Mouse (Mus musculus) brain, embryonic 14.5 days (tissue): ENCODE results near the gene Rel. TPM values are rescaled to one million over a fixed set of nuclear protein-coding genes. Genes with fewer than 3 reads are reported as not detected.
"Not testable (repeated sequence)": the region's sequence is repeated elsewhere in the genome, so short reads cannot be mapped to it uniquely, and the experiment has no call there.

Experiments
- DNase-seq: peaks from one replicate; pipeline ENCODE4 v3.0.0-alpha.2; 2011; ENCODE audit warnings: low read depth
- CTCF ChIP-seq: fragments of 200-500 bp; IDR thresholded peaks from 2 replicates; pipeline ENCODE4 v1.5.1; 2012; ENCODE audit warnings: inconsistent platforms, mild to moderate bottlenecking, moderate library complexity, borderline replicate concordance; ENCODE audit not compliant: insufficient read depth, insufficient read length; ENCODE audit errors: extremely low read depth
- POLR2A ChIP-seq: fragments of 200-500 bp; IDR thresholded peaks from 2 replicates; pipeline ENCODE4 v1.6.1; 2012; ENCODE audit warnings: mild to moderate bottlenecking, inconsistent platforms, borderline replicate concordance; ENCODE audit not compliant: poor library complexity, insufficient read depth, insufficient read length, severe bottlenecking; ENCODE audit errors: extremely low read depth
- polyA plus RNA-seq: library from polyadenylated mRNA; depleted of rRNA; stranded (reverse); fragments of >200 nt; gene quantifications from 2 replicates; pipeline ENCODE4 v1.2.3, GENCODE M21; 2012

Rel gene
- polyA plus RNA-seq, 1 experiment, result 0.88 TPM

DNA sequence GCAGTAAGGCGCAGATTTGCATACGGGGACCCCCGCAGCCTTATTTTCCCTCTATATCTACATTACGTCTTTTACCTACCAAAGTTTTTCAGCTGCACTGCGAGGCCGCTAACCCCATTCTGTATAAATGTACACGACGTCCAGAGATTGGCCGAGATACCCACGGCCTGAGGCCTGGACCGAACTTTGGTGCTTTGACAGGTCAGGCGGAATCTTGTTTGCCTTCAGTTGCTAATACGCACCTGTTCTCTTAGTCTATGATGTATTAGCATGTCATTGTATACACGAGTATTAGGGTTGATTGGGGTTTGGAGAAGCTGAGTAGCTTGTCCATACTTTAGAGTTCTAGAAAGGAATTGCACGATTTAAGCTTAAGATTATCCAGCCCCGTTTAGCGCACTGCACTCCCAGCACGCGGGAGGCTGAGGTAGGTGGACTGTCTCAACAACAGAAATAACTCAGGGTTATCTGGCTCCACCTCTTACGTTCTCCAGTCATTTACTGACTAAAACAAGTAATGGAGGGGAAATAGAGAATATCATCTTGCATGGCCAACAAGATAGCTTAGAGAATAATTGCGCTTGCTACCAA is 832 bp upstream of the Rel start:
- DNase-seq, result no peak
- TF ChIP-seq POLR2A, result no peak
- TF ChIP-seq CTCF, result no peak

DNA sequence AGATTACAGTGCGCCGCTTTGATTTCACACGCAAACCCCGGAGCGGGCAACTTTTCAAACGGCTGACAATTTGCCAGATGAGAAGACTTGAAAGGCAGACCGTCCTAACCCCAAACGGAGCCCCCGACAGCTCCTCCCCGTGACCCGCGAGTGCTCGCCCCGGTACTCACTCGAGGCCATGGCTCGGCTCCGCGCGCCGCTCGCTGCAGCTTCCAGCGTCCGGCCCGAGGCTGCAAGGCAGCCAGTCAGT is 335 bp downstream of the Rel start:
- DNase-seq, result no peak
- TF ChIP-seq POLR2A (no peak), CTCF (no peak)

DNA sequence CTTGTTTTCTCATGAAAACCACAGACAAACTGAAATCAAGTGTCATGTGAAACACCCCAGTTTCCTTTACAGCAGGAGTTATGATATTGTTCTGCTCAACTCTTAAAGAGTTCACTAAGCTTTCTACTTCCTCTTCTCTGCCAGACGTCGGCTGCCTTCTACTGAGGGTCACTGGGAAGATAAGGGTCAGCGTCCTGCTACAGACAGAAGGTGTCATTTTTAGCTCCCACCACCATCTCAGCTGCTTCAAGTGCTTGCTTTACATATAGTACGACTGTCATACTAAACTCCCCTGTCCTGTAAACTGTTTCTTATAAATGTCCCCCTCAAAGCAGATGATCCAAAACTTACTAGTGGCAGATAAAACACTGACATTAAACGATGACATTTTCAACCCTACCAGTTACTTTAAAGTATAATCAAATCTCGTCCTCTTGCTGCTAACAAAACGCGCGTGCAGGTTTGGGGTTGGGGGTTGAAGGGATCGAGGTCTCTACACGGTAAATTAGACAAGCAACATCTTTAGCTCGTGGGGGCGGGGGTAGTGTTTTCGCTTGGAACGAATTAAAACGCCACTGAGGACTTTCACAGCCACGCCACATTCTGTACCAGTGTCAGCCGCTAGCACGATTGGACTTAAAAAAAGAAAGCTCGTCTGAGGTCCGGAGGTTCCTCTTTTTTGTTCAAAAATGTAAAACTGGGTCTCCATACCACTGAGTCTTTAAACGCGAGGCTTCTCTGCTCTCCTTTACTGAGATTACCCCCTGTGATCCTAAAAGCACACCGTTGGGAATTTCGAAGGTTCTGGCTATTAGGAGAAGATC is 872 bp downstream of the Rel start:
- TF ChIP-seq CTCF, result no peak
- no peak for TF ChIP-seq POLR2A
- peak; percentile 52 for DNase-seq

DNA sequence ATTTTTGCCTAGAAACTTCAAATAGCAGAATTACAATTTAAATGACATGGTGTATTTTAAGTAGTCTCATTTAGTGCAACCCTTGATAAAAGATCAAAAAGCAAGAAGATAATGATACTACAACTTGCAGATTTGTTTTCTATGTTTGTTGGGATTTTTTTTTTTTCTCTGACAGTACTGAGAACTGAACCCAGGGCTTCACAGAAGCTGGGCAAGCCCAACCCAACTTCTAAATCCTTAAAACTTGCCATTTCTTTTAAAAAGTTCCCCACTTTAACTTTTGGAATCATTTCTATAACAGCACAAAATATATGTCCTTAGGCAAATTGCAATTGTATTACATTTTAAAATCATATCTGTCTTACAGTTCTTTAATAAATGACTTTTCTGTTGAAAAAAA is 1.7 kb downstream of the Rel start:
- no peak for DNase-seq
- TF ChIP-seq CTCF, result no peak
- no peak for TF ChIP-seq POLR2A

DNA sequence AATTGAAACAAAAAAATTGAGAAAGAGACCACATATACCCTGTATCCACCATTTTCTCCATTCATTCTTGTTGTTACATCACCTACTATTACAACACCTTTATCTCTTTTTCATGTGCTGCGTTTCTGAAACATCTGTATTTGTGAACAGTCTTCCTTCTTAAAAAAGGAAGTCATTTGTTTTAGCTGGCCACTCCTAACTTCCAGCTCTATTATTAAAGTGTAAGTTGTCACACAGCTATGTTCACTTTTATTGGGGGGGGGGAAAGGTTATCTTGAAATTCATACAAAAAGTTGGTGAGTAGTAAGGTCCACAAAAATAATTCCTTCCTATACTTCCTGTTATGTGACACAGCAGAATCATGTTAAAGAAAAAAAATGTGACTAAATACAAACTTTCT is 2.8 kb downstream of the Rel start:
- DNase-seq, result no peak
- TF ChIP-seq POLR2A, result no peak
- TF ChIP-seq CTCF, result no peak

DNA sequence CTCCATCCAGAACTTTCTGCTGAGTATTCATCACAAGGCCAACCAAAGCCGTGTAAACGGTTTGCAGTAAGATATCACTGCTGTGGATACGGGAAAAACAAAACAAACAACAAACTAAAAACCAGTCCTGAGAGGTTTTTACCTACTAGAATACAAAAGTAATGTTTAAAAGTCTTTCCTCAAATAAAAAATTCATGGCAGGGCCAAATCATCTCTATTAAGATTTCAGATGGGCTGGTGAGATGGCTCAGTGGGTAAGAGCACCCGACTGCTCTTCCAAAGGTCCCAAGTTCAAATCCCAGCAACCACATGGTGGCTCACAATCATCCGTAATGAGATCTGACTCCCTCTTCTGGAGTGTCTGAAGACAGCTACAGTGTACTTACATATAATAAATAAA is 3.4 kb downstream of the Rel start:
- not testable (repeated sequence) for DNase-seq

DNA sequence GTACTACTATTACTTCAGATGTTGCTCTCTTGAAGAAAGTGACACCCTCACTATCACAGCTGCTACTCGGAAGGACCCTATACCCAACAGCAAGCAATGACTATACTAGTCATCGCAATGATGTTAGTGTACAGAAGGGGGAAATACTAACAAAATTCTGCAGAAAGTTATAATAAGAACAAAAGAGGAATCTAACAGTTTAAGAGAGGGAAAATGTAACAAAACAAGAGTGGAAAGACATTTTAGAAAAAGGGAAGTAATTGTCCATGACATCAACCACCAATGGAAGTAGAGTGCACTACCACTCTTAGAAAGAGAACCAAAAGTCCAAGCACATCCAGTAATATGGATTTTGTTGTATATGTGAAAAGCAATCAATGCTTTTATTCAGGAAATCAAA is 8.1 kb downstream of the Rel start:
- TF ChIP-seq CTCF (no peak), POLR2A (no peak)
- no peak for DNase-seq

DNA sequence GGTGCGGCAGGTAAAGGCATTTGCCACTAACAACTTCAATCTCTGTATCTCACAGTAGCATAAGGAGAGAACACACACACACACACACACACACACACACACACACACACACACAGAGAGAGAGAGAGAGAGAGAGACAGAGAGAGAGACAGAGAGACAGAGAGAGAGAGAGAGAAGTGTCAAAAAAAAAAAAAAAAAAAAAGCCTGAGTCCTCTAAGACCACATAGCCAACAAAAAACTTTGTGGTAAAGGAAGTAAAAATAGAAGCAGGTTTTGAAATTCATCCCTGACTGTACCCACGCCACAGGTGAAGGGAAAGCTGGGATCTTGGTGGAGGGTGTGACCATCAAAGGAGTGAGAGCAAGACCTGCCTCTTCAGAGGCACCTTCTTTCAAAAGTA is 12.6 kb downstream of the Rel start:
- no peak for TF ChIP-seq CTCF
- DNase-seq, result no peak

DNA sequence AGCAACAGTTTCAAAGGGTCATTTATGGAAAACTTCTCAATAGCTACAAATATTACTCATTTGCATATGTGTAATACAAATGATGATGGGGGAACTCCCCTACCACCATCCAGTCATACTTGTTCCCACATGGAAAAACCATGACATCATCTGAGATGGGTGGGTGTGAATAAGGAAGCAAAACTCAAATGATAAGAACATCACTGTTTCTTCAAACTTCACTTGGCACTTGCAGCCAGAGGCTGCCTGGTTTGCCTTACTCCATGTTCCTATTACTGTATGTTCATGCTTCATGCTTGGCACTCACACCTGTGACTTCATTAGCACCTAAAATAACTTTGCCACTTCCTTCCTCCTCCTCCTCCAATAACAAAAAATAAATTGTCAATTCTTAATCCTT is 16.4 kb downstream of the Rel start:
- TF ChIP-seq POLR2A, result no peak
- TF ChIP-seq CTCF, result no peak
- DNase-seq, result no peak

DNA sequence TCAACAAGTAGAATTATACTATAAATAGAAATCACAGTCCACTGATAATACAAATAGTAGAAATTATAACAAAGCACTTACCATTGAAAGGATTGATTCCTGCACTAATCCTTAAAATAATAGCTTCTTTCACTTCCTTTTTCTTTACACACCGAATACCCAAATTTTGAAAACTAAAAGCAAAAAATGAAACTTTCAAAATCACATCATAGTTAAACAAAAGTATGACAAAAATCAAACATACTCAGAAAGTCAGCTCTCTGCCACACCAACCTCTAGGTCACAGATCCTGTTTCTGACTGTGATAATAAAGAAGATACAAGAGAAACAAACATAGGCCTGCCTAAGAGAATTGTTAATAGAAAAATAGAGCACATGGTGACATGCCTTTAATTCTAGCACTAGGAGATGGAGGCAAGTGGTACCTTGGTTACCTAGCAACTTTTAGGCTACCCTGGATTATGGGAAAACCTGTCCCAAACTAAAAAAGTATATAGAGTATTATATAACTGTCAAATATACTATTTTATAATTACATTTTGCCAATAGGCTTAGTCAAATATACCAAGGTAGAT is 17.5 kb downstream of the Rel start:
- DNase-seq, result no peak
- TF ChIP-seq CTCF (no peak), POLR2A (no peak)

DNA sequence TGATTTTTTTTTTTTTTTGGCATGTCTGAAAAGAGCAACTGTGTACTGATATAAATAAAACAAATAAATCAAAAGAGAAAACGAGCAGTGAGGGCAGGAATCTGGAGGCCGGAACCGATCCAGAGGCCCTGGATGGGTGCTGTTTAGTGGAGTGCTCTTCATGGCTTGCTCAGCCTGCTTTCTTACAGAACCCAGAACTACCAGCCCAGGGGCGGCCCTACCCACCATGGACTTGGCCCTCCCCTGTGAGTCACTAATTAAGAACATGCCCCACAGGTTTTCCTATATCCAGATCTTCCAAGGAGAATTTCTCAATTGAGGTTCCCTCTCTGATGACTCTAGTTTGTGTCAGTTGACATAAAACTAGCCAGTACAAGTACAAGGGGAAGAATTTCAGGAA is 24.7 kb downstream of the Rel start:
- DNase-seq, result no peak
- TF ChIP-seq POLR2A (no peak), CTCF (no peak)

DNA sequence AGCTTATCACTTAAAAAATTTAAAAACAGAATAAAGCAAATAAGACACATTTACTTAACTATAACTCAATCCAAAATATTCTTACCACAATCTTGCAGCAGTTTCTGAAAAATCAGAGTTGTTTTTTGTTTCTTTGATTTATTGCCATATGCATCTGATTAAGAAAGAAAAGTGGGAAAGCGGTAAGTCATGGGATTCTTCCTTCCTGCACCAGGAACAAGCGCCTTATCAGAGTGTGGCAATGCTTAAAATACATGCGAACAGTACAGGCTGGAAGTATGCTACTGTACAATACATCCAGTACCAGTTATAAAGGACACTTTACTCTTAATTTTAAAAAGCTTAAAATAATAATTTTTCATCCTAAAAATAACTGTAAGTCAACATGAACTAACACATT is 26.4 kb downstream of the Rel start:
- no peak for DNase-seq
- TF ChIP-seq POLR2A, result no peak
- TF ChIP-seq CTCF, result no peak

DNA sequence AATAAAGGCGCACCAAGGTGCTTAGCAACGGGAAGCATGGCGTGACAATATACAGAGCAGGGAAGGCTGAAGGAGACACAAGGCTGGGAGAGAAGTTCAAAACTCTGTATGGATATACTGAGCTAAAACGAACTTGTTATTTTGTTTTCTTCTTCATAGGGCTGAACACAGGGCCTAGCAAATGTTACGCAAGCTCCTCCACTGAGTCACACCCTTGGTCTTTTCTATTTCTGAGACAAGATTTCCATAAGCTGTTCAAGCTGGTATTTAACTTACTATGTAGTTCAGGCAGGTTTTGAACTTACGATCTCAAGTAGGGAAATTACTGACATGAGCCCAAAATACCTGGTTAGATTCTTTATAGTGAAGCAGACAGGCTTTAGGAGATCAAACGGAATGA is 29.4 kb downstream of the Rel start:
- TF ChIP-seq CTCF, result no peak
- no peak for TF ChIP-seq POLR2A
- DNase-seq, result no peak

DNA sequence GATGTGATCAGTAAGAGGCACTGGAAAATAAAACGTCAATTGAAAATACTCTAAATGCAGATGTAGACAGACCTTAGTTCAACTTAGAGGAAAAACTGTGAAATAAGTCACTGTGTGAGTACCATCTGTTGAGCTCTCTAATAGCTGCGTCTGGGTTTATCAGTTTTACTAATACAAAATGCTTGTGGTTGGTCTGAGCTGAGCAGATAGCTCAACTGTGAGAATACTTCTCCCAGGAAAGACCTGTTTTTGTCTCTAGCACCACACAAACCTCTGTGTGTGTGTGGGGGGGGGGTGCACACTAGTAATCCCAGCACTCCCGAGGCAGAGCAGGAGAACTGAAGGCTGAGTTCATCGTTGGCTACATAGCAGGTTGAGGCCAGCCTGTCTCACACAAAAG is 29.9 kb downstream of the Rel start:
- no peak for TF ChIP-seq POLR2A
- no peak for TF ChIP-seq CTCF
- DNase-seq, result no peak
